Mouse (Mus musculus) gonadal fat pad, adult 2 months (tissue): ENCODE results near the gene Aoc2. TPM values are rescaled to one million over a fixed set of nuclear protein-coding genes. Genes with fewer than 3 reads are reported as not detected.
"Not testable (repeated sequence)": the region's sequence is repeated elsewhere in the genome, so short reads cannot be mapped to it uniquely, and the experiment has no call there.

ENCODE experiments used
- DNase-seq: peaks from one replicate; pipeline ENCODE4 v3.0.0-alpha.2; 2012; ENCODE audit warnings: low read depth
- polyA plus RNA-seq: library from polyadenylated mRNA; depleted of rRNA; stranded (reverse); fragments of >200 nt; gene quantifications from 2 replicates; pipeline ENCODE4 v1.2.3, GENCODE M21; 2012

Gene Aoc2
- polyA plus RNA-seq, 1 experiment = 3.6 TPM

GRCm38 (mm10) chr11:101315665-101316500 is 9.0 kb upstream of the Aoc2 start, which contains the start of gene Psme3:
Gene Psme3 (plus strand): TSS chr11:101316213.
- DNase-seq = peak; percentile 54

GRCm38 (mm10) chr11:101316501-101316917 is 8.4 kb upstream of the Aoc2 start:
- DNase-seq = no peak

DNA sequence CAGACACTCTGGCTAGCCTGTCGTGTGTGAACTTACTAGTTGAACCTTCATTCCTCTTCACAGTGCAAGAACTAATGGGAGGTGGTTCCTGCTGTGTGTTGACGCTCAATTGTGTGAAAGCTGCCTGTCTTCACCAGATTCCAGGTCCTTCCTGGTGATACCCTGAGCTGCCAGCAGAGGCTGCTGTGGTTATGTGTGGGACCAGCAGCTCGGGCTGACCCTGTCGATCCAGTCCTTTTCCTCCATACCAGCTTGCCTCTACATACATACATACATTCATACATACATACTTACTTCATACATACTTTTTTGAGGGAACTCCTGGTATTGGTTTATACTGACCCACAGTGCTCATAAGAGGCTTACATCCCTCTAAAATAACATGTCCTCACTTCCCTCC is 1.3 kb upstream of the Aoc2 start:
- no peak for DNase-seq

GRCm38 (mm10) chr11:101325201-101325600 is 338 bp downstream of the Aoc2 start:
- not testable (repeated sequence) for DNase-seq

DNA sequence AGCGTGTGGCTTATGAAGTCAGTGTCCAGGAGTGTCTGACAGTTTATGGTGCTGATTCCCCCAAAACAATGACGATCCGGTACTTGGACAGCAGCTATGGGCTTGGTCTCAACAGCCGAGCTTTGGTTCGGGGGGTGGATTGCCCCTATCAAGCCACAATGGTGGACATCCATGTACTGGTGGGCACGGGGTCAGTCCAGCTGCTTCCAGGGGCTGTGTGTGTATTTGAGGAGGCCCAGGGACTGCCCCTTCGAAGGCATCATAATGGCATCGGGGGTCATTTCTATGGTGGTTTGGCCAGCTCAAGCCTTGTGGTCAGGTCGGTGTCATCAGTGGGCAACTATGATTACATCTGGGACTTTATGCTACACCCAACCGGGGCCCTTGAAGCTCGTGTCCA is 1.3 kb downstream of the Aoc2 start:
- no peak for DNase-seq

DNA sequence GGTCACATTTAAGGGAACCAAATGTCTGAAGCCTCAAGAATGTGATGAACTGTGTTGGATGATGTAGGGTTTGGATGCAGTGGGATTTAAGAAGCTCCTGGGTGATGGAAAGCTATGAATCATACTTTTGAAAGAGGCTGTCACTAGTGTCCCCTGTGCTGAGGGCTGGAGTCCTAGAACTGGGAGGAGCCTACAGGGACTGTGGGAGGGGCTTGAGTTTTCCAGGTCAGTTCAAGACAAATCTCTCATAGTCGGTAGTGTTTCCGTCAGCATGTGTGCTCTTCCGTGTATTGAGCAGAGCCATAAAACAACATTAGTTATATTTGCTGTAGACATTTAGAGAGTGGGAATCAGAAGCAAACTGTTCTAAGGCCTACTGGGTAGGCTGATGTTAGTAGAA is 2.4 kb downstream of the Aoc2 start:
- no peak for DNase-seq

GRCm38 (mm10) chr11:101328941-101329635 is 4.2 kb downstream of the Aoc2 start:
- DNase-seq = no peak

DNA sequence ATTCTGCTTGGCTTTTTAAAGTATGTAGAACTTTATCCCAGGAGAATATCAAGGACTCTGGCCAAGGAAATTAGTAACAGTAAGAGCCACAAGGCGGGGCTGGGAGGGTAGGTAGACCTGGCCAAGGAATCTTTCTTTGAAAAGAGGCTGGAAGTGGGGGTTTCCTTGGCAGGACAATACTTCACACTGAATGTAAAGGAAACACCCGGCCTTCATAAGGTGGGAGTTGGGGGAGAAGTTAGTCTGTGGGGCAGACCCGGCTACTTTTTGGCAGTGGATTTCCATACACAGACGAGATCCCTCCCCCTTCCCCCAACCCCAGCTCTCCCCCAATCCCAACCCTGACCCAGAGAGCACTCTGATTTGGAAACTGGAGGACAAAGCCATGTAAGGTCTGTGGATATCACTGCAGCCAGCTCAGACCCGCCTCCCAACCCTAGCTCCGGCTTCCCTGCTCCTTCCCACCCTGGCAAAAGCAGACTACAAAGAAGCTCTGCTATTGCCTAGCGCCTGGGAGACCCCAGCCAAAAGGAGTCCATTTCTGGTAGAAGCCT is 5.6 kb downstream of the Aoc2 start, which contains the start of gene Aoc3:
Gene Aoc3, plus strand, starts transcription at position 235 of the 554 bp plus-strand sequence.
- DNase-seq = no peak

DNA sequence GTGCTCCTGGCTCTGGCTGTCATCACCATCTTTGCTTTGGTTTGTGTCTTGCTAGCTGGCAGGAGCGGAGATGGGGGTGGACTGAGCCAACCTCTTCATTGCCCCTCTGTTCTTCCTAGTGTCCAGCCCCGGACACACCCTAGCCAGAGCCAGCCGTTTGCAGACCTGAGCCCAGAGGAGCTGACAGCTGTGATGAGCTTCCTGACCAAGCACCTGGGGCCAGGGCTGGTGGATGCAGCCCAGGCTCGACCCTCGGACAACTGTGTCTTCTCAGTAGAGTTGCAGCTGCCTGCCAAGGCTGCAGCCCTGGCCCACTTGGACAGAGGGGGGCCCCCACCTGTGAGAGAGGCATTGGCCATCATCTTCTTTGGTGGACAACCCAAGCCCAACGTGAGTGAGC is 6.1 kb downstream of the Aoc2 start:
- DNase-seq = not testable (repeated sequence)

GRCm38 (mm10) chr11:101332537-101332936 is 7.7 kb downstream of the Aoc2 start:
- no peak for DNase-seq

- no peak for DNase-seq
These were observed 9.2 kb downstream of the Aoc2 start for GRCm38 (mm10) chr11:101334023-101334422.

- no peak for DNase-seq
These were observed 9.7 kb downstream of the Aoc2 start for GRCm38 (mm10) chr11:101334516-101334915.

DNA sequence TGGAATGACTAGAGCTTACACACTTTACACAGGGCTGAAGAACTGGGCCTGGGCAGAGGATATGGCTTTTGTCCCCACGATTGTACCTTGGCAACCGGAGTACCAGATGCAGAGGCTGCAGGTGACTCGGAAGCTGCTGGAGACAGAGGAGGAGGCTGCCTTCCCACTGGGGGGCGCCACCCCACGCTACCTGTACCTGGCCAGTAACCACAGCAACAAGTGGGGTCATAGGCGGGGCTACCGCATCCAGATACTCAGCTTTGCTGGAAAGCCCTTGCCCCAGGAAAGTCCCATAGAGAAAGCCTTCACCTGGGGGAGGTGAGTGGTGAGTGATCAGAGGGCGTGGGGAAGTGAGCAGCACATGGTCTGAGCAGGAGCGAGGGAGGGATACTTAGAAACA is 10.8 kb downstream of the Aoc2 start:
- no peak for DNase-seq

- DNase-seq = no peak
These were observed 13.4 kb downstream of the Aoc2 start for GRCm38 (mm10) chr11:101338123-101338760.

DNA sequence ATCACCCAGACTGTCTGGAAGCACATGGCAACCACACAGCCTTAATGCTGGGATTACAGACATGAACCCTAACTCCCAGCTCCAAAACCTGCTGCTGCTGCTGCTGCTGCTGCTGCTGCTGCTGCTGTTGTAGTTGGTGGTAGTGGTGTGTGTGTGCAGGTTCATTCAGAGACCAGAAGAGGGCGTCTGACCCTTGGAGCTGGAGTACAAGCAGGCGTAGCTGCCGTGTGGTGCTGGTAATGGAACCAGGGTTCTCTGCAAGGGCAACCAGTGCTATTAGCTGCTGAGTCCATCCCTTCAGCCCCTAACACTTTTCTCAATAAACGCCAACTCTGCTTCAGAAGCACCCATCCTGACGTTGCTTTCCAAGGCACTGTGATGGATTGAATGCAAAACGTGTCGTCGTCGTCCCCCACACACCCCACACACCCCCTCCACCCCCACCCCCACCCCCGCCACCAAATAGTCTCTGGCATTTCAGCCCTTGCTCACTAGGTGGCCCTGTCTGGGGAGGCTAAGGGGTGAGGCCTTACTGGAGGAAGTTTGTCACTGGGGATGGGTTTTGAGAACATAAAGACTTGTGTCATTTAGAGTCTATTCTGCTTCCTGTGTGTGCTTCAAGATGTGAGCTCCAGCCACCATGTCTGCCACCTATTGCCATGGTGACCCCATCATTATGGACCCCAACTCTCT is 22.4 kb downstream of the Aoc2 start:
- no peak for DNase-seq

- DNase-seq = no peak
These were observed 23.9 kb downstream of the Aoc2 start for GRCm38 (mm10) chr11:101348774-101349173.

DNA sequence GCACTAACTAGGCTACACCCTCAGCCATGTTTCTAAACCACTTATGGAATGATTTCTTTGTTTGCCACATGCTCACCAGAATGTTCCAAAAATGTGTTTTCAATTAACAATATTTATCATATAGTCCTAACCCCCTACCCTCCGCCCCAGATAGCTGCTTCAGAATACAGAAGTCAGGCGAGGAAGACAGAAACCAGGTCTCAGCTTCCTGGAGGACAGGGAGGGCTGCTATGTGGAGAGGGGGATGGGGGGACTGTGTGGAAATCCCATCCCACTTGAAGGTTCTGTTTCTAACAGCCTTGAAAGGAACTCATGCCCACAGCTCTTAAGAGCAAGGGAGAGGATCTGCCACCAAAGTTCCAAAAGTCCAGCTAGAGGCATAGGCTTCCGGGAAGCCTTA is 24.4 kb downstream of the Aoc2 start:
- DNase-seq = no peak

DNA sequence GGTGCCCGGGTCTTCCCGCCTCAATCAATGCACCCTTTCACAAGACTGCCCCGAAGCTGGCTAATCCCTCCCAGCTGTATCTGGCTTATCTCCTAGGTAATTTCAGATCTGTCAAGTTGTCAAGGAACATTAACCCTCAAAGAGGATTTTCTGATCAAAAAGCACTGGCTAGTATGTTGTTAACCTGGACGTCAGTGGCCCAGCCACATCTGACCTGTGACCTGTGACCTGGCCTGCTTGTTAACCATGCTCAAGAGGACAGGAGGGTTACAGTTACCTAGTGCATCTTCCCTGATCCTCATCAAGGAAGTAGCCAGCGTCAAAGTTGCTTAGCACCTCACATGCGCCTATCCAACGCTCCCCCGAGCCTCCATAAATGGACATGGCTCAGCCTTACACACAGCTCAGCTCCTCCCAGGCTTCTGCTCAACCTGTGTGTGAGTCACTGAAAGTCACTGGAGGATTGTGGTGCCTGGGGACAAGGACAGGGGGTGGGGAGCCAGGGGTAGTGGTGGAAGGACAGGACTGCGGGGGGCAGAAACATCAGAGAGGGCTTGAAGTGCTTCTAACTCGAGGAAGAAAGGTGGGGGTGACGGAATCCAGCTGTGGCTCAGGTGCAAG is 26.3 kb downstream of the Aoc2 start:
- DNase-seq = no peak

DNA sequence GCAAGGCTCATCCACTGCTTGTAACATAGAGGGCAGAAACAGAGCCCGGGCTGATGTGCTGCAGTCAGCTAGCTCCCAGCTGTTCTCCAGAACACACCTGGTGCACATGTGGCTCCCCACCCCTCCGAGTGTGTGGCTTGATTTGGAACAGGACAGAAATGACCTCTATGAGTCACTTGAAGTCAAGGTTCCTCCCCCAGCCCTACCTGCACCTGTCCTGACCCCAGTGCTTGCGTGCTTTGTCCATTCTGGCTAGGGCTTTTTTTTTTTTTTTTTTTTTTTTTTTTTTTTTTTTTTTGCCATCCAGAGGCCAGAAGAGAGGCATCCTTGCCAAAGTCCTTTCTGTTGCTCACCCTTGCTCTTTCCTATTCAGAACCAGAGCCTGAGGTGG is 26.9 kb downstream of the Aoc2 start:
- DNase-seq = no peak

- no peak for DNase-seq
These were observed 28.6 kb downstream of the Aoc2 start for GRCm38 (mm10) chr11:101353436-101353835.

GRCm38 (mm10) chr11:101354438-101355010 is 29.7 kb downstream of the Aoc2 start:
- DNase-seq = no peak
